Mouse (Mus musculus): ENCODE data around the gene Fmnl2. TPM values are rescaled to one million over a fixed set of nuclear protein-coding genes. Genes with fewer than 3 reads are reported as not detected.

Fmnl2 gene
- polyA plus RNA-seq (2017; shearing (Covaris generic)), result 0.18 TPM

DNA sequence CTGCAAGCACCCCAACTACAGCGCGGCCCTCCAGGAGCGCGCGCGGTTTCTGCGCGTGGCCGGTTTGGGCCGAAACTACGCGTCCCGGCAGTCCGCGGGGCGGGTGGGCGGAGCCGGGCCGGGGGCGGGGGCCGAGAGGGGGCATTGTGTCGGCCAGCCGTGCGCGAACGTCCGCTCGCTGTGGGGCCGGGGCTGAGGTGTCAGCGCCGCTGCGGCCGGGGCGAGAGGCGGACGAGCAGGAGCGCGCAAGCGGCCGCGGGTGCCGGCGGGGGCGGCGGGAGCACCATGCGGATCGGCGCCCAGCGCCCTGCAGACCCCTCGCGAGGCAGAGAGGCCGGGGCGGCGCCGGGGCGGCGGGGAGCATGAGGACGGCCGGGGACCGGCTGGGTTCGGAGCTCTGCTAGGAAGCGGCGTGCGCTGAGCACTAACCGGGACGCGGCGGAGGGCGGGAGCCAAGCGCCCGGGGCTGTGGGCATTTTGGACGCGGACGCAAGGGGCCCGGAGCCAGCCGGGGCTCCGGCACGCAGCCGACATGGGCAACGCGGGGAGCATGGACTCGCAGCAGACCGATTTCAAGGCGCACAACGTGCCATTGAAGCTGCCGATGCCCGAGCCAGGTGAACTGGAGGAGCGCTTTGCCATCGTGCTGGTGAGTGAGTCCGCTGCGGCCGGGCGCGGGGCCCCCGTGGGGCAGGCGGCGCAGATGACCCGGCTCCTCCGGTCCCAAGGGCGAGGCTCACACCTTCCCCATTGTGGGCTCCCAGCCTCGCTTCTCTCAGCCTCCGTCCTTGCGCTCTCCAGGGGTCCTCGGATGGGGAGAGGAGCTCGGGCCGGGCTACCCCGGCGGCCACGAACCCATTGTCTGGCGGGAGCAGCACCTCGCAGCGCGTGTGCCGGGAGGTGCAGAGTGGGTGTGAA is at the start of gene Fmnl2:
Gene Fmnl2, plus strand, starts transcription at position 250 of the 918 bp plus-strand sequence.

Other genes starting within 250 kb of the Fmnl2 start
- 0.13 TPM for gene Cacnb4, start 181.0 kb upstream of the Fmnl2 start, polyA plus RNA-seq (2017; shearing (Covaris generic))
- 42.1 TPM for gene Stam2, start 115.6 kb upstream of the Fmnl2 start, polyA plus RNA-seq (2017; shearing (Covaris generic))